Mouse (Mus musculus) cerebellum, adult 2 months (tissue): ENCODE data around the gene Eddm3b.

ENCODE experiments used
- CTCF ChIP-seq: fragments of 200-500 bp; IDR thresholded peaks from 2 replicates; pipeline ENCODE4 v1.5.1; 2011; ENCODE audit warnings: low read depth, mild to moderate bottlenecking, control low read depth, low read length, moderate library complexity, borderline replicate concordance; ENCODE audit not compliant: insufficient read depth
- POLR2A ChIP-seq: fragments of 200-500 bp; IDR thresholded peaks from 2 replicates; pipeline ENCODE4 v1.6.1; 2011; ENCODE audit warnings: low read length, control low read depth, borderline replicate concordance; ENCODE audit not compliant: insufficient read depth

DNA sequence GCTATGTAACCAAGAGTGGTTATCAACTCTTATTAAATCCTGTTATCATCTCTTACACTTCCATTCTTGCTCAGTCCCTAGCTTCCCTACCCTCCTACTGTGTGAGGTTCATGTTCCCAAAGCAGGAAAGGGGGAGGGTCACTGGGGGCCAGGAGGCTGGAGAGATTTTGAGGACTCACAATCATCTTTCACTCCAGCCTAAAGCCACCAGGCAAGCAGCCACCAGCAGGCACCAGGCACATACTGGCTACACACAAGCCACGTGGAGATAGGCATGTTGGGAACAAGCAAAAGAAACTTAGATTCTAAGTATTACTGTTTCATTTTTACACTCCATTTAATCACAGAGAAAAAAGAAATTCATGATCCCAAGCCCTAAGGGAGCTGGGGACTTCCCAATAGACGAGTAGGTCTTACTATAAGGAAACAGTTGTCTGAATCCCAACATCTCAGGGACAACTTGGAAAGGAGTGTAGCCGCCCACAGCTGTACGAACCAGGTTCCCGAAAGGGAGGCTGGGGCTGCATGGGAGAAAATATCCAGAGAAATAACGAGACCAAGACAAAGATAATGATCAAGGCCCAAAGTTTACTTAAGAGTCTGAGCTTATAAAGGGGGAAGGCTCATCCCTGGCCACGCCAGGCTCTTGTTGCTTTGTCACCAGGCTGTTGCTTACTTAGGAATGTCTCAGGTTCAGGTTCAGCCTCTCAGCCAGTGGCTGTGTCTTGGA, 17.0 kb downstream of the Eddm3b start:
- no peak for TF ChIP-seq POLR2A
- no peak for TF ChIP-seq CTCF
